Mouse (Mus musculus) heart, embryonic 11.5 days (tissue): ENCODE results near the gene Aplf. TPM values are rescaled to one million over a fixed set of nuclear protein-coding genes. Genes with fewer than 3 reads are reported as not detected.

ENCODE experiments used
- ATAC-seq: fragments of 200-750 bp; cut with Nextera tagmentation; replicated peaks from 2 replicates; pipeline ENCODE4 v1.8.0; 2017; ENCODE audit warnings: moderate library complexity; ENCODE audit not compliant: insufficient number of reproducible peaks, low FRiP score, low TSS enrichment
- H3K27ac ChIP-seq: fragments of 300-500 bp; sonication (generic); 2 replicates; pipeline ENCODE4 v1.5.1; 2014; ENCODE audit warnings: mild to moderate bottlenecking, low read depth, low read length
- H3K27me3 ChIP-seq: fragments of 300-500 bp; sonication (generic); 2 replicates; pipeline ENCODE4 v1.6.1; 2014; ENCODE audit warnings: mild to moderate bottlenecking, low read length, mixed read lengths; ENCODE audit not compliant: control insufficient read depth, insufficient read depth
- H3K36me3 ChIP-seq: fragments of 300-500 bp; sonication (generic); 2 replicates; pipeline ENCODE4 v1.6.1; 2014; ENCODE audit warnings: mild to moderate bottlenecking, low read length, moderate library complexity, mixed read lengths; ENCODE audit not compliant: control insufficient read depth, insufficient read depth
- H3K4me1 ChIP-seq: fragments of 300-500 bp; sonication (generic); 2 replicates; pipeline ENCODE4 v1.6.1; 2014; ENCODE audit warnings: low read length; ENCODE audit not compliant: control insufficient read depth, insufficient read depth
- H3K4me2 ChIP-seq: fragments of 300-500 bp; sonication (generic); 2 replicates; pipeline ENCODE4 v1.6.1; 2014; ENCODE audit warnings: mild to moderate bottlenecking, moderate library complexity
- H3K4me3 ChIP-seq: fragments of 300-500 bp; sonication (generic); 2 replicates; pipeline ENCODE4 v1.5.1; 2014; ENCODE audit warnings: low read depth, low read length
- H3K9ac ChIP-seq: fragments of 300-500 bp; sonication (generic); 2 replicates; pipeline ENCODE4 v1.6.1; 2014; ENCODE audit warnings: mild to moderate bottlenecking, low read depth, low read length, moderate library complexity
- H3K9me3 ChIP-seq: fragments of 300-500 bp; sonication (generic); replicated peaks from 2 replicates; pipeline ENCODE4 v1.6.1; 2016; ENCODE audit warnings: low read length; ENCODE audit not compliant: control insufficient read depth
- WGBS: fragments of 180-500 bp; shearing (Covaris S2); extraction: QIAGEN DNeasy Blood & Tissue Kit; methylation state at CpG from one replicate; pipeline ENCODE4 v1.1.7; 2014; ENCODE audit not compliant: insufficient replicate concordance; 5-methylcytosine and 5-hydroxymethylcytosine counted together
- polyA plus RNA-seq: library from polyadenylated mRNA; unstranded; fragments of >200 nt; fragmentation: Nextera tagmentation; extraction: Ambion mirVana; gene quantifications from 2 replicates; pipeline ENCODE4 v1.2.1, GENCODE M21; 2014

Gene Aplf
- polyA plus RNA-seq, 1 experiment from 2014 or later: 9.3 TPM

GRCm38 (mm10) chr6:87583991-87584390 lies 88.0 kb downstream of the Aplf start:
- H3K4me1 ChIP-seq: peaks cover 25% of the 10 kb centered on the region
- H3K4me2 ChIP-seq: 0 out of 2 replicates have a peak overlapping the region, but pooled peaks have one; percentile 6
- ATAC-seq: no peak
- no peak overlapping the region for H3K4me3 ChIP-seq
- H3K9me3 ChIP-seq: no peaks in the 10 kb centered on the region
- peaks cover 14% of the 10 kb centered on the region for H3K27me3 ChIP-seq
- H3K27ac ChIP-seq: peak overlapping the region; percentile 11
- H3K36me3 ChIP-seq: no peaks in the 10 kb centered on the region
- WGBS: 81% methylated on average over 7 of the region's 7 CpGs
- H3K9ac ChIP-seq: no peak overlapping the region

- Histone ChIP-seq H3K27me3 (peaks cover 7% of the 10 kb centered on the region), H3K4me2 (peak overlapping the region; percentile 3), H3K9me3 (no peaks in the 10 kb centered on the region), H3K4me3 (no peak overlapping the region), H3K27ac (peak overlapping the region; percentile 73), H3K36me3 (no peaks in the 10 kb centered on the region), H3K9ac (no peak overlapping the region), H3K4me1 (peaks cover 25% of the 10 kb centered on the region)
- 62% methylated on average over 1 of the region's 1 CpGs for WGBS
- peak; percentile 87 for ATAC-seq
Measured at GRCm38 (mm10) chr6:87583183-87583611, 88.8 kb downstream of the Aplf start.

DNA sequence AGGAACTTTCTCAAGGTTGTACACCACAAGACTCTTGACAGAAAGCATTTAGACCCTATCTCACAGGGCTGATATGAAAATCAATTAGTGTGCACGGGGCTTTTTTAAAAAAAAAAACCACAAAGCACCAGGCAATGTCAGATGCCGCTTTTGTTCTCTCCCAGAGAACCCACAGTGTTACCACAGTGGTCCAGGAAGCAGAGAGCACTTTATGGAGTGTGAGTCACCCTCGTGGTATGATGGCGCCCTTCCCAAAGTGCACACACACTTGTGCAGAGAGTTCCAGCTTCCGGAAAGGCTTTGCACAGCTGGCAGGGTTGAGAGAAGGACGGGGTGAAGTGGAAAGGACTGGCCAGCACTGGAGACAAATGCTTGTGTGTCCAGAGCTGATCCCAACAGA lies 89.5 kb downstream of the Aplf start:
- Histone ChIP-seq H3K4me2 (peak overlapping the region; percentile 3), H3K27me3 (peaks cover 7% of the 10 kb centered on the region), H3K4me1 (peaks cover 25% of the 10 kb centered on the region), H3K9ac (no peak overlapping the region), H3K27ac (peak overlapping the region; percentile 73), H3K36me3 (no peaks in the 10 kb centered on the region), H3K4me3 (no peak overlapping the region), H3K9me3 (no peaks in the 10 kb centered on the region)
- no peak; the same call in 1 of the 2 replicates for ATAC-seq
- WGBS: 33% methylated on average over 6 of the region's 6 CpGs

DNA sequence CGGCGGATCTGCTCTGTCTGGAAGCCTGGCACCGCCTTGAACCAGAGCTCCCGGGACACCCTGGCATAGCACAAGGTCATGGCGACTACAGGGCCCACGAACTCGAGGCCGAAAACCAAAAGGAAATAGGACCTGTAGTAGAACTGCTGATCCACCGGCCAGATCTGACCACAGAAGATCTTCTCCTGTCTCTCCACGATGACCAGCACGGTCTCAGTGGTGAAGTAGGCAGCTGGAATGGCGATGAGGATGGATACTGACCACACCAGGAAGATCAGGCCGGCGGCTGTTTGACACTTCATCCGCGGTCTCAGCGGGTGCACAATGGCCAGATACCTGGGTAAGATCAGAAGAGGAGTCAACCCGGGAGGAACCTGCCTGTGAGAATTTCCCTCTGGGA lies 90.4 kb downstream of the Aplf start:
- no peak overlapping the region for H3K4me3 ChIP-seq
- 75% methylated on average over 18 of the region's 18 CpGs for WGBS
- ATAC-seq: no peak
- H3K4me1 ChIP-seq: peaks cover 23% of the 10 kb centered on the region
- H3K9me3 ChIP-seq: no peaks in the 10 kb centered on the region
- no peaks in the 10 kb centered on the region for H3K36me3 ChIP-seq
- H3K9ac ChIP-seq: no peak overlapping the region
- no peak overlapping the region for H3K4me2 ChIP-seq
- H3K27ac ChIP-seq: no peak overlapping the region
- H3K27me3 ChIP-seq: peaks cover under 1% of the 10 kb centered on the region; the same call in 1 of the 2 replicates

GRCm38 (mm10) chr6:87581071-87581470 lies 90.9 kb downstream of the Aplf start:
- Histone ChIP-seq H3K4me1 (peaks cover 24% of the 10 kb centered on the region), H3K4me3 (no peak overlapping the region), H3K36me3 (no peaks in the 10 kb centered on the region), H3K9me3 (no peaks in the 10 kb centered on the region), H3K4me2 (no peak overlapping the region), H3K27ac (no peak overlapping the region), H3K27me3 (no peaks in the 10 kb centered on the region), H3K9ac (no peak overlapping the region)
- ATAC-seq: no peak
- 76% methylated on average over 15 of the region's 15 CpGs for WGBS

Other genes with a start within 250 kb of the Aplf start
- gene Bmp10, start 243.2 kb downstream of the Aplf start, polyA plus RNA-seq: 8.0 and 8.2 TPM in 2 replicates
- gene Arhgap25, start 138.9 kb downstream of the Aplf start, polyA plus RNA-seq: 1.1 and 1.6 TPM in 2 replicates
- 1.8 and 3.0 TPM in 2 replicates for gene Prokr1, start 81.5 kb downstream of the Aplf start, polyA plus RNA-seq
- gene Efcc1, start 58.7 kb upstream of the Aplf start, polyA plus RNA-seq: 0.25 TPM in 1 of 2 replicates, not detected in the other
- 6.1 and 7.1 TPM in 2 replicates for gene Gp9, start 105.9 kb upstream of the Aplf start, polyA plus RNA-seq
- gene Rab43, start 140.0 kb upstream of the Aplf start, polyA plus RNA-seq: 6.4 and 6.9 TPM in 2 replicates
- gene Gm45140, start 163.6 kb upstream of the Aplf start, polyA plus RNA-seq: 2.3 TPM in 2 replicates
- gene Isy1, start 166.6 kb upstream of the Aplf start, polyA plus RNA-seq: 28.1 and 36.5 TPM in 2 replicates
- gene Cnbp, start 178.9 kb upstream of the Aplf start, polyA plus RNA-seq: 886 and 909 TPM in 2 replicates
- gene Copg1, start 215.6 kb upstream of the Aplf start, polyA plus RNA-seq: 118 and 151 TPM in 2 replicates
- gene Hmces, start 241.7 kb upstream of the Aplf start, polyA plus RNA-seq: 28.5 and 28.7 TPM in 2 replicates